Mouse (Mus musculus) layer of hippocampus, postnatal 25 days (tissue): ENCODE measurements around the gene Acss1. TPM values are rescaled to one million over a fixed set of nuclear protein-coding genes. Genes with fewer than 3 reads are reported as not detected.

Source experiments
- DNase-seq, 2 experiments: peaks; one replicate each; pipeline ENCODE4 v3.0.0; 2022; ENCODE audit warnings: mixed read lengths in 2 of 2, low spot score in 1 of 2; ENCODE audit errors: extremely low spot score in 1 of 2
- total RNA-seq, 2 experiments: library from RNA; stranded (reverse); gene quantifications; 2 replicates each; pipeline ENCODE4 v1.2.3; 2021

The Acss1 gene
- total RNA-seq, 2 experiments from 2014 or later, result 22.9 to 32.2 TPM

GRCm38 (mm10) chr2:150667065-150667819 lies 1.1 kb downstream of the Acss1 start:
- no peak for DNase-seq

GRCm38 (mm10) chr2:150666723-150667064 lies 1.6 kb downstream of the Acss1 start:
- DNase-seq, result no peak

- no peak for DNase-seq
These were observed 2.5 kb downstream of the Acss1 start for GRCm38 (mm10) chr2:150665534-150666451.

GRCm38 (mm10) chr2:150665006-150665405 lies 3.3 kb downstream of the Acss1 start:
- DNase-seq, result no peak

GRCm38 (mm10) chr2:150664152-150664920 lies 4.0 kb downstream of the Acss1 start:
- no peak for DNase-seq

GRCm38 (mm10) chr2:150663255-150663654 lies 5.0 kb downstream of the Acss1 start:
- DNase-seq, result no peak

GRCm38 (mm10) chr2:150662007-150662406 lies 6.3 kb downstream of the Acss1 start:
- DNase-seq, result no peak

GRCm38 (mm10) chr2:150660668-150661451 lies 7.4 kb downstream of the Acss1 start:
- DNase-seq, result no peak

- no peak for DNase-seq
These were observed 8.3 kb downstream of the Acss1 start for GRCm38 (mm10) chr2:150660049-150660448.

GRCm38 (mm10) chr2:150656975-150657768 lies 11.1 kb downstream of the Acss1 start:
- DNase-seq, result no peak

GRCm38 (mm10) chr2:150656112-150656511 lies 12.2 kb downstream of the Acss1 start:
- DNase-seq, result no peak

GRCm38 (mm10) chr2:150655290-150655689 lies 13.0 kb downstream of the Acss1 start:
- DNase-seq, result no peak

GRCm38 (mm10) chr2:150654814-150655213 lies 13.5 kb downstream of the Acss1 start:
- no peak for DNase-seq

- DNase-seq, result no peak
These were observed 16.9 kb downstream of the Acss1 start for GRCm38 (mm10) chr2:150651366-150651765.

GRCm38 (mm10) chr2:150650511-150651074 lies 17.7 kb downstream of the Acss1 start:
- DNase-seq, result no peak

- no peak for DNase-seq
These were observed 19.9 kb downstream of the Acss1 start for GRCm38 (mm10) chr2:150648300-150648895.

- DNase-seq, result no peak
These were observed 20.5 kb downstream of the Acss1 start for GRCm38 (mm10) chr2:150647681-150648299.
